Mouse (Mus musculus) retina, postnatal 7 days (tissue): ENCODE measurements around the gene Cysltr2.

Experiments used
- DNase-seq: peaks from one replicate; pipeline ENCODE4 v3.0.0-alpha.2; 2012; ENCODE audit warnings: low read depth, low spot score

Gene Cysltr2

GRCm38 (mm10) chr14:72986044-72986443 lies 62.9 kb downstream of the Cysltr2 start:
- DNase-seq: no peak

DNA sequence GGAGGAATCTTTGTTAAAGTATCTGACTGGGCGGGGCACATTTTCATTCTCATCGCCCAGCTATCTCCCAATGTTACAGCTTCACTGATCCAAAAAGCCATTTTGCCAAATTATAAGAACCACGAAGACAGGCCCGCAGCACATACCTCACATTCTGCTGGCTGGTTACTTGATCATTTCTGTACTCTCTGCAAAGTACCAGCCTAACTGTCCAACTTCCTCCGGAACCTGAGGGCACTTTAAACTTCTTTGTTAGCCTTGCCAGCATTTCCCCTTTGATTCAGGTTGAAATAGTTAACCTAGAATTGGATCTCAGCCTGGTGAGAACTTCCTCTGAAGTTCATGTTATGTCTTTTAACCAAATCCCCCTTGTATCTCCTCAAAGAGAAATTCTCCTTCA lies 63.8 kb downstream of the Cysltr2 start:
- DNase-seq: no peak

- peak; percentile 72 for DNase-seq
Measured at GRCm38 (mm10) chr14:72983456-72983855, 65.5 kb downstream of the Cysltr2 start.

GRCm38 (mm10) chr14:72982981-72983436 lies 65.9 kb downstream of the Cysltr2 start:
- DNase-seq: no peak

DNA sequence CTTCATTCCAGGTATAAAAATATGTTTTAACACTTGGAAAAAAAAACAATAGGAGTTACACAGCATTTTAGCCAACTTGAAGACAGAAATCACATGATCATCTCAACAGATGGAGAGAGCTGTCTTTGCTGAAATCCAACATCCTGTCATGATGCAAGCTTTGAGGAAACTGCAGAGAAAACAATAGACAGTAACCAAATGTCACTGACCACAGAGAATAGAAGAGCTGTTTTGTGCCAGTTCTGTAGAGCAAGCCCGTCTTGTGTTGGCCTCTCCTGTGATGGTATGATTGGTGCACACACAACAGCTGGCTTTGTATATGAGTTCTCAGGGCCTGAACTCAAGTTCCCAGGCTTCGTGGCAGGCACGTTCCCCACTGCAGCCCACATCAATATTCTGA lies 68.2 kb downstream of the Cysltr2 start:
- DNase-seq: no peak

GRCm38 (mm10) chr14:72980106-72980505 lies 68.8 kb downstream of the Cysltr2 start:
- no peak for DNase-seq

DNA sequence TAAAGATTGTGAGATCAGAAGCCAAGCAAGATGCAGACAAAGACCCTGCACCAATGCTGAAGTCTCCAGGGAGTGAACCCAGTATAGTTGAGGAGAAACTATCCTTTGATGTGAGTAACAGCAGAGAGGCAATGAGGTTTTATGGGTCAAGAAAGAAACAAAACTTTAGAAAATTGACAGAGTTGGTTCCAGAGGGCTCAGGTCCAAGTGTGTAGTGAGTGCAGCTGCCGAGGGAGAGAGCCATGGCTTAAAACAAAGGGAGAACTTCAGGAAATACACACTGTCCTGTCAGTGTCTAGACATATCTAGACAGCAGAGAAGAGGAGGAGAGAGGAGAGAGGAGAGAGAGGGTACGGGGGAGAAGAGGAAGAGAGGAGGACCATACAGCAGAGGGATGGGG lies 72.8 kb downstream of the Cysltr2 start:
- no peak for DNase-seq
